Mouse (Mus musculus) kidney, embryonic 15.5 days (tissue): Measurements from ENCODE around the gene 4930447C04Rik. TPM values are rescaled to one million over a fixed set of nuclear protein-coding genes. Genes with fewer than 3 reads are reported as not detected.
A peak's percentile ranks its signal among the peaks of the same experiment; 100 is the strongest.

Experiments
- ATAC-seq: fragments of 200-750 bp; cut with Nextera tagmentation; replicated peaks from 2 replicates; pipeline ENCODE4 v1.8.0; 2017; ENCODE audit warnings: moderate TSS enrichment; ENCODE audit not compliant: low FRiP score
- H3K27ac ChIP-seq: fragments of 300-500 bp; sonication (generic); 2 replicates; pipeline ENCODE4 v1.5.1; 2015; ENCODE audit warnings: mild to moderate bottlenecking, inconsistent platforms
- H3K27me3 ChIP-seq: fragments of 300-500 bp; sonication (generic); 2 replicates; pipeline ENCODE4 v1.6.1; 2015; ENCODE audit warnings: inconsistent platforms
- H3K36me3 ChIP-seq: fragments of 300-500 bp; sonication (generic); 2 replicates; pipeline ENCODE4 v1.6.1; 2015; ENCODE audit warnings: inconsistent platforms
- H3K4me1 ChIP-seq: fragments of 300-500 bp; sonication (generic); 2 replicates; pipeline ENCODE4 v1.6.1; 2015; ENCODE audit warnings: inconsistent platforms
- H3K4me2 ChIP-seq: fragments of 300-500 bp; sonication (generic); 2 replicates; pipeline ENCODE4 v1.6.1; 2015; ENCODE audit warnings: moderate library complexity, mild to moderate bottlenecking, inconsistent platforms
- H3K4me3 ChIP-seq: fragments of 300-500 bp; sonication (generic); replicated peaks from 2 replicates; pipeline ENCODE4 v1.5.1; 2015; ENCODE audit warnings: mild to moderate bottlenecking, inconsistent platforms
- H3K9ac ChIP-seq: fragments of 300-500 bp; sonication (generic); 2 replicates; pipeline ENCODE4 v1.6.1; 2015; ENCODE audit warnings: mild to moderate bottlenecking, inconsistent platforms
- H3K9me3 ChIP-seq: fragments of 300-500 bp; sonication (generic); replicated peaks from 2 replicates; pipeline ENCODE4 v1.6.1; 2016; ENCODE audit warnings: inconsistent platforms
- WGBS: fragments of 180-500 bp; shearing (Covaris S2); methylation state at CpG from one replicate; pipeline ENCODE4 v1.1.7; 2015; ENCODE audit warnings: mixed read lengths; 5-methylcytosine and 5-hydroxymethylcytosine counted together
- polyA plus RNA-seq: library from polyadenylated mRNA; unstranded; fragments of >200 nt; fragmentation: Nextera tagmentation; extraction: Ambion mirVana; gene quantifications from 2 replicates; pipeline ENCODE4 v1.2.1, GENCODE M21; 2015

4930447C04Rik gene
- polyA plus RNA-seq, 1 experiment from 2014 or later = 1.6 TPM

- ATAC-seq = no peak
Measured at GRCm38 (mm10) chr12:72941398-72942051, 951 bp upstream of the 4930447C04Rik start.

DNA sequence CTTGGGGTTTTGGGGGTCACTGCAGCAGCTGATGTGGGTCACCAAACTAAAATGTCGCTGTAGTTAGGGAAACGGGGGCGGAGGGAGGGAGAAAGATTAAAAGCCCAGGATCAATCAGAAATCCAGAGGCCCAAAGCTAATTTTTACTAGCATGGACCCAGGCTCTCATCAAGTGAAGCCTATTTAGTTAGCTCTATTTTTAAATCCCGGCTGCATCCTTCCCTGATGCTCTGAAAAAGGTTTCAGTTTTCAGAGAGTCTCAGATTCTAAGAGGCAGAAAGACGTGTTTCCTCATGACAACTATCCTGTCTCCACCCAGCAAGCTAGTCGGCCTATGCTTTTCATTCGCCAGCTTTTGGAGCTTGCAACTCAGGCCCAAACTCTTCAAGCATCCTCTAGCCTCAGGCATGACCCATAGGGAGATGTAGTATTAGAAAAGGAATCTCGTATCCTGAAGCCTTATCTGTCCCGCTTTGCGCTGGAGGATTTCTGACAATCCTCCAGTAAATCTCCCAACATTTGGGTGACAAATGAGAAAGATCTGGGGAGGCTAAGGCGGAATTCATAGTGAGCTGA lies 336 bp upstream of the 4930447C04Rik start:
- Histone ChIP-seq H3K9me3 (no peaks in the 10 kb centered on the region), H3K36me3 (no peaks in the 10 kb centered on the region), H3K4me2 (no peak overlapping the region), H3K4me1 (peaks cover 23% of the 10 kb centered on the region), H3K4me3 (no peak overlapping the region), H3K9ac (no peak overlapping the region), H3K27ac (no peak overlapping the region), H3K27me3 (peaks cover 99% of the 10 kb centered on the region)
- WGBS = 4% methylated on average over 11 of the region's 11 CpGs
- ATAC-seq = no peak

More at GRCm38 (mm10) chr12:72941398-72942051, 951 bp upstream of the 4930447C04Rik start:
- peaks cover 24% of the 10 kb centered on the region for H3K4me1 ChIP-seq
- no peak overlapping the region for H3K27ac ChIP-seq
- H3K4me2 ChIP-seq = no peak overlapping the region
- no peak overlapping the region for H3K4me3 ChIP-seq
- H3K27me3 ChIP-seq = peaks cover 100% of the 10 kb centered on the region
- no peak overlapping the region for H3K9ac ChIP-seq
- no peaks in the 10 kb centered on the region for H3K9me3 ChIP-seq
- WGBS = under 1% methylated on average over 32 of the region's 32 CpGs
- H3K36me3 ChIP-seq = no peaks in the 10 kb centered on the region

GRCm38 (mm10) chr12:72939616-72940015 lies 958 bp downstream of the 4930447C04Rik start, which contains the start of gene Six6:
Six6 (plus strand) TSS chr12:72939892.
- Histone ChIP-seq H3K9ac (no peak within 1 kb of the TSS), H3K27ac (no peak within 1 kb of the TSS), H3K36me3 (no peaks in the 10 kb centered on the region), H3K4me1 (peaks cover 12% of the 10 kb centered on the region), H3K9me3 (no peaks in the 10 kb centered on the region), H3K4me3 (peak within 1 kb of the TSS; percentile 19), H3K27me3 (peaks cover 98% of the 10 kb centered on the region), H3K4me2 (peak within 1 kb of the TSS; percentile 45)
- under 1% methylated on average over 28 of the region's 28 CpGs for WGBS
- 0 out of 2 replicates have a peak, but pooled peaks have one; percentile 52 for ATAC-seq

DNA sequence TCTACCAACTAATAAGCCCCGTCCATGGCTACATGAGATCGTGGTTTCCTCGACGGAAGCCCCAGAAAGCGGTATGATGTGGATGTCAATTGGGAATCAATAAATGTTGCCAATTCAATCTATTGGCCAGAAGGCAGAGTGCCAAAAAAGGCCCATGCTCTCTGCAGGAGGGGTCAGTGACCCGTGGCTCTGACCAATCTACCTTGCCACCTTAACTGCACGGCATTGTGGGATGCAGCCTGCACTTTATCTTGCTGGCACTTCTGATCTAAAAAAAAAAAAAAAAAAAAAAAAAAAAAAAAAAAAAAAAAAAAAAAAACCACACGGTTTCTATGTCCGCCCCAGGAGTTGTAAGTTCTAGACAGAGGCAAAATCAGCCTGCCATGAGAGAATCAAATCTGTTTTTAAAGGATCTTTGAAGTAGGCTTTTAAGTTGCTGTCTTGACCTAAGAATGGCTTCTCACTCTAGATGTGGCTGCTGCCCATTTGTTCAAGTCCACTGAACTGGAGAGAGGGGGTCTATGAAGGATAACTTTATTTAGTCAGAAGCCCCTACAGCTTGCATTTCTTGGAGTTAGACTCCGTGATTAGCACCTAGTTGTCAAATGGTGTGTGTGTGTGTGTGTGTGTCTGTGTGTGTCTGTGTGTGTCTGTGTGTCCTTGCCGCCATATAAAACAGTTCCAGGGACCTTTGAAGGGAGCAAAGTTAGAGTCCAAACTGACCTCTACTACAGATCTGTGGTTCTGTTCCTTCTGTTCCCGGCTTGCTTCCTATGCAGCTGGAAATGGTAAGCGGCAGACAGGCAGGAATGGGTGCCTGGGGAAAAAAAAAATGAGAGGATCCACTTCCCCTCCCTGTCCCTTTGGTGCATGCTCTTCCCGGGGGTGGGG lies 1.7 kb downstream of the 4930447C04Rik start:
- no peak overlapping the region for H3K4me2 ChIP-seq
- peaks cover 12% of the 10 kb centered on the region for H3K4me1 ChIP-seq
- H3K36me3 ChIP-seq = no peaks in the 10 kb centered on the region
- H3K27ac ChIP-seq = no peak overlapping the region
- ATAC-seq = no peak
- H3K4me3 ChIP-seq = peak overlapping the region; percentile 19; the same call in 1 of the 2 replicates
- 3% methylated on average over 14 of the region's 14 CpGs for WGBS
- H3K9ac ChIP-seq = no peak overlapping the region
- no peaks in the 10 kb centered on the region for H3K9me3 ChIP-seq
- H3K27me3 ChIP-seq = peaks cover 96% of the 10 kb centered on the region

DNA sequence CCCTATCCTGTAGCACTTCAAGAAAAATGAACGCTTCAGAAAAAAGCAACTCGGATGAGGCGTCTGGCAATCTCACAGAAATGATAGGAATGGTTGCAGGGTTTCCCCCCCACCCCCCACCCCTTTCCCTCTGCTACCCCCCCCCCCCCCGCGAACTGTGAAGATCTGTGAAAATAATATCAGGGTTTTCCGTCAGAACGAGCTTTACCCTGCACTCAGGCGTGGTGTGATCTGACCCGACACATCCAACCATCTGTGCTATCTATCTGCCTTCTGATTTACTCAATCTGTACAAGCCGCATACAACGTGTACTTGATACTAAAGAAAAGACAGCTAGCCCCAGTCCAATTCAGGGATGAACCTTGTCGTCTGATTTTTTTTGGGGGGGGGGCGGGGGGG lies 2.4 kb downstream of the 4930447C04Rik start:
- Histone ChIP-seq H3K4me2 (no peak overlapping the region), H3K4me3 (no peak overlapping the region), H3K9ac (no peak overlapping the region), H3K27me3 (peaks cover 89% of the 10 kb centered on the region), H3K36me3 (no peaks in the 10 kb centered on the region), H3K27ac (no peak overlapping the region), H3K9me3 (no peaks in the 10 kb centered on the region), H3K4me1 (peaks cover 12% of the 10 kb centered on the region)
- no peak for ATAC-seq
- WGBS = 3% methylated on average over 11 of the region's 13 CpGs

DNA sequence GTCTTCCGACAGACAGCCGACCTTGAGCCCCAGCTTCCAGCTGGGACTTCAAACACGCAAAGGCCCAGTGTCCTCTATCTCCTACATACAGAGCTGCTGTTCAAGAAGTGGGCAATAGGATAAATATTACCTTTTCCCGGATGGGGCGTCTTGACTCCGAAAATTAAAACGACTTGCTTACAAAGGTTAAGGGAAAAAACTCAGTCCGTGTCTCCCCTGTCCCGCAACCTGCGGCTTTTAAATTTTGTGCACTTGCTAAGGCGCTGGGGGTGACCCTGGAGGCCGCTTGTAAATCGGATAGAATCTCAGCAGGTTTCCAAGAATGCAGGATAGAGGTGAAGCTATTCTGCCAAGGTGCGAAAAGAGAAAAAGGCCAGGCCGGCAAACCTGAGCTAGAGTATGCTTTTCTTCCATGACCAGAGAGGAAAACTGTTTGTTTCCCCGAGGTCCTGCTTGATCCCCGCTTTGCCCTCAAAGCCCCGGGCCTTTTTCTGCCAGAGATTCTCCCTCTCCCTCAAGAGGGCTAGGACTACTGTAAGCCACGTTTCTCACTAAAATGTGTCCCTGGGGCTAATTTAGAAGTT lies 2.9 kb downstream of the 4930447C04Rik start:
- peaks cover 84% of the 10 kb centered on the region for H3K27me3 ChIP-seq
- ATAC-seq = no peak
- no peak overlapping the region for H3K9ac ChIP-seq

GRCm38 (mm10) chr12:72936751-72937150 lies 3.8 kb downstream of the 4930447C04Rik start:
- WGBS = 28% methylated on average over 8 of the region's 8 CpGs
- no peak overlapping the region for H3K9ac ChIP-seq
- H3K27me3 ChIP-seq = peaks cover 75% of the 10 kb centered on the region

More for the DNA sequence above, 2.9 kb downstream of the 4930447C04Rik start:
- 3% methylated on average over 19 of the region's 19 CpGs for WGBS
- Histone ChIP-seq H3K4me3 (no peak overlapping the region), H3K9me3 (no peaks in the 10 kb centered on the region), H3K4me2 (no peak overlapping the region), H3K4me1 (peaks cover 12% of the 10 kb centered on the region), H3K27ac (no peak overlapping the region), H3K36me3 (no peaks in the 10 kb centered on the region)

GRCm38 (mm10) chr12:72917159-72917993 lies 23.2 kb downstream of the 4930447C04Rik start:
- Histone ChIP-seq H3K4me2 (peak overlapping the region; percentile 69), H3K4me1 (peaks cover 7% of the 10 kb centered on the region; the same call in 1 of the 2 replicates), H3K27me3 (peaks cover 13% of the 10 kb centered on the region), H3K27ac (no peak overlapping the region), H3K9ac (peak overlapping the region; percentile 17; the same call in 1 of the 2 replicates), H3K4me3 (peak overlapping the region; percentile 40), H3K36me3 (no peaks in the 10 kb centered on the region), H3K9me3 (no peaks in the 10 kb centered on the region)
- 18% methylated on average over 47 of the region's 48 CpGs for WGBS
- peak; percentile 75; the same call in 1 of the 2 replicates for ATAC-seq

More at GRCm38 (mm10) chr12:72936751-72937150, 3.8 kb downstream of the 4930447C04Rik start:
- Histone ChIP-seq H3K4me3 (no peak overlapping the region), H3K27ac (no peak overlapping the region), H3K36me3 (no peaks in the 10 kb centered on the region), H3K9me3 (no peaks in the 10 kb centered on the region), H3K4me1 (peaks cover 12% of the 10 kb centered on the region), H3K4me2 (no peak overlapping the region)
- ATAC-seq = no peak

GRCm38 (mm10) chr12:72854377-72855032 lies 86.1 kb downstream of the 4930447C04Rik start:
- Histone ChIP-seq H3K27ac (no peak overlapping the region), H3K9ac (no peak overlapping the region), H3K27me3 (peaks cover 76% of the 10 kb centered on the region), H3K4me2 (peak overlapping the region; percentile 43), H3K4me3 (peak overlapping the region; percentile 23), H3K4me1 (peaks cover 8% of the 10 kb centered on the region), H3K9me3 (no peaks in the 10 kb centered on the region), H3K36me3 (no peaks in the 10 kb centered on the region)
- ATAC-seq = no peak
- 7% methylated on average over 19 of the region's 19 CpGs for WGBS

GRCm38 (mm10) chr12:72853406-72854076 lies 87.0 kb downstream of the 4930447C04Rik start:
- Histone ChIP-seq H3K9me3 (no peaks in the 10 kb centered on the region), H3K4me2 (peak overlapping the region; percentile 43; the same call in 1 of the 2 replicates), H3K27ac (no peak overlapping the region), H3K27me3 (peaks cover 81% of the 10 kb centered on the region), H3K4me3 (no peak overlapping the region), H3K4me1 (peaks cover 8% of the 10 kb centered on the region), H3K36me3 (no peaks in the 10 kb centered on the region), H3K9ac (no peak overlapping the region)
- 43% methylated on average over 13 of the region's 13 CpGs for WGBS
- ATAC-seq = no peak
